Mouse (Mus musculus) myocyte (in vitro differentiated cells): ENCODE data around the gene Ifnl2. TPM values are rescaled to one million over a fixed set of nuclear protein-coding genes. Genes with fewer than 3 reads are reported as not detected.

Source experiments
- H3K27me3 ChIP-seq: one replicate; pipeline ENCODE4 v1.6.1; 2011; ENCODE audit not compliant: control insufficient read depth, insufficient read depth, insufficient read length
- H3K36me3 ChIP-seq: one replicate; pipeline ENCODE4 v1.6.1; 2011; ENCODE audit not compliant: control insufficient read depth, insufficient read depth
- H3K4me2 ChIP-seq: one replicate; pipeline ENCODE4 v1.6.1; 2011; ENCODE audit warnings: low read depth, control low read depth
- H3K4me3 ChIP-seq: one replicate; pipeline ENCODE4 v1.5.1; 2011; ENCODE audit warnings: mild to moderate bottlenecking, control low read depth, moderate library complexity
- H3K79me2 ChIP-seq: one replicate; pipeline ENCODE4 v1.6.1; 2011; ENCODE audit not compliant: control insufficient read depth, insufficient read depth
- H3ac ChIP-seq: one replicate; pipeline ENCODE4 v1.6.1; 2011; ENCODE audit not compliant: control insufficient read depth, insufficient read length
- CEBPB ChIP-seq: IDR thresholded peaks from 2 replicates; pipeline ENCODE4 v1.6.1; 2011; ENCODE audit warnings: mild to moderate bottlenecking, moderate library complexity; ENCODE audit not compliant: poor library complexity, insufficient read depth, severe bottlenecking
- E2F4 ChIP-seq: IDR thresholded peaks from one replicate; pipeline ENCODE4 v1.6.1; 2011; ENCODE audit warnings: mild to moderate bottlenecking, control low read depth, moderate library complexity; ENCODE audit not compliant: insufficient read depth
- MAX ChIP-seq: IDR thresholded peaks from one replicate; pipeline ENCODE4 v1.6.1; 2011; ENCODE audit warnings: low read depth, mild to moderate bottlenecking, control low read depth
- MYOD1 ChIP-seq, 3 experiments: IDR thresholded peaks; one replicate each; pipeline ENCODE4 v1.6.1; 2011; ENCODE audit warnings: control low read depth in 2 of 3, low read depth in 2 of 3, mild to moderate bottlenecking in 2 of 3, moderate library complexity in 1 of 3; ENCODE audit not compliant: insufficient read length in 2 of 3, control insufficient read depth in 1 of 3
- MYOG ChIP-seq, 3 experiments: IDR thresholded peaks; one replicate each; pipeline ENCODE4 v1.6.1; 2011; ENCODE audit warnings: control low read depth in 2 of 3, low read depth in 2 of 3, mild to moderate bottlenecking in 2 of 3; ENCODE audit not compliant: insufficient read length in 2 of 3, control insufficient read depth in 1 of 3, insufficient read depth in 1 of 3
- POLR2A ChIP-seq: IDR thresholded peaks from one replicate; pipeline ENCODE4 v1.6.1; 2011; ENCODE audit warnings: low read depth, mild to moderate bottlenecking, control low read depth, moderate library complexity; ENCODE audit not compliant: insufficient read length
- POLR2AphosphoS2 ChIP-seq: IDR thresholded peaks from one replicate; pipeline ENCODE4 v1.6.1; 2011; ENCODE audit warnings: low read depth, control low read depth; ENCODE audit not compliant: insufficient read length
- REST ChIP-seq: IDR thresholded peaks from one replicate; pipeline ENCODE4 v1.6.1; 2011; ENCODE audit warnings: mild to moderate bottlenecking, control low read depth, moderate library complexity; ENCODE audit not compliant: insufficient read depth, insufficient read length
- SRF ChIP-seq: IDR thresholded peaks from one replicate; pipeline ENCODE4 v1.6.1; 2011; ENCODE audit warnings: low read depth; ENCODE audit not compliant: control insufficient read depth, insufficient read length
- TCF12 ChIP-seq: IDR thresholded peaks from one replicate; pipeline ENCODE4 v1.6.1; 2011; ENCODE audit warnings: mild to moderate bottlenecking, control low read depth; ENCODE audit not compliant: poor library complexity, insufficient read depth, severe bottlenecking
- TCF3 ChIP-seq: IDR thresholded peaks from one replicate; pipeline ENCODE4 v1.6.1; 2011; ENCODE audit warnings: low read depth, control low read depth; ENCODE audit not compliant: insufficient read length
- USF1 ChIP-seq: IDR thresholded peaks from one replicate; pipeline ENCODE4 v1.6.1; 2011; ENCODE audit warnings: low read depth, mild to moderate bottlenecking, control low read depth, moderate library complexity
- polyA plus RNA-seq: library from polyadenylated mRNA; unstranded; fragments of >200 nt; fragmentation: generic; extraction: Trizol; gene quantifications from one replicate; pipeline ENCODE4 v1.2.1, GENCODE M21; 2012; ENCODE audit warnings: missing spikeins

The Ifnl2 gene
- polyA plus RNA-seq, 1 experiment: not detected

GRCm38 (mm10) chr7:28505585-28505984, 4.7 kb downstream of the Ifnl2 start:
- Histone ChIP-seq H3K27me3 (peaks cover 31% of the 10 kb centered on the region), H3K4me2 (no peak overlapping the region), H3K4me3 (no peak overlapping the region), H3K36me3 (no peaks in the 10 kb centered on the region), H3ac (no peak overlapping the region), H3K79me2 (no peaks in the 10 kb centered on the region)
- TF ChIP-seq MAX: no peak
- TF ChIP-seq REST: peak; percentile 88
- TF ChIP-seq POLR2AphosphoS2: no peak
- no peak for TF ChIP-seq E2F4
- TF ChIP-seq TCF3: no peak
- no peak for TF ChIP-seq USF1
- TF ChIP-seq MYOD1 (IDR thresholded peaks at IDR 0.05; ENCODE audit: control insufficient read depth in 1 of 3, insufficient read length in 2 of 3, low read depth in 2 of 3): peak in 2 of 3 experiments; percentile 12 to 43
- no peak for TF ChIP-seq SRF
- TF ChIP-seq TCF12: no peak
- TF ChIP-seq POLR2A: no peak
- no peak for TF ChIP-seq CEBPB
- peak in 1 of 3 experiments; percentile 50 for TF ChIP-seq MYOG (IDR thresholded peaks at IDR 0.05; ENCODE audit: control insufficient read depth in 1 of 3, insufficient read depth in 1 of 3, insufficient read length in 2 of 3, low read depth in 2 of 3)

- H3ac ChIP-seq: no peak overlapping the region
- no peaks in the 10 kb centered on the region for H3K36me3 ChIP-seq
- TF ChIP-seq TCF12: no peak
- TF ChIP-seq POLR2AphosphoS2: no peak
- H3K4me3 ChIP-seq: no peak overlapping the region
- H3K79me2 ChIP-seq: no peaks in the 10 kb centered on the region
- peaks cover 9% of the 10 kb centered on the region for H3K27me3 ChIP-seq
- no peak overlapping the region for H3K4me2 ChIP-seq
Measured at GRCm38 (mm10) chr7:28495426-28495825, 14.8 kb downstream of the Ifnl2 start.

- Histone ChIP-seq H3K79me2 (no peaks in the 10 kb centered on the region), H3K4me3 (no peak overlapping the region), H3ac (no peak overlapping the region), H3K27me3 (no peaks in the 10 kb centered on the region), H3K36me3 (no peaks in the 10 kb centered on the region), H3K4me2 (no peak overlapping the region)
- TF ChIP-seq POLR2A (no peak), TCF12 (no peak), REST (no peak), MYOG (IDR thresholded peaks at IDR 0.05; ENCODE audit: control insufficient read depth in 1 of 3, insufficient read depth in 1 of 3, insufficient read length in 2 of 3, low read depth in 2 of 3) (no peak), MAX (no peak), MYOD1 (IDR thresholded peaks at IDR 0.05; ENCODE audit: control insufficient read depth in 1 of 3, insufficient read length in 2 of 3, low read depth in 2 of 3) (no peak), CEBPB (no peak), TCF3 (no peak), E2F4 (no peak), SRF (no peak), USF1 (no peak), POLR2AphosphoS2 (no peak)
Measured at GRCm38 (mm10) chr7:28492310-28492709, 17.9 kb downstream of the Ifnl2 start.

- no peak overlapping the region for H3ac ChIP-seq
Measured at GRCm38 (mm10) chr7:28490903-28491302, 19.4 kb downstream of the Ifnl2 start.

GRCm38 (mm10) chr7:28490410-28490809, 19.8 kb downstream of the Ifnl2 start:
- no peak overlapping the region for H3K4me3 ChIP-seq
- no peak overlapping the region for H3K4me2 ChIP-seq
- TF ChIP-seq MYOG (IDR thresholded peaks at IDR 0.05; ENCODE audit: control insufficient read depth in 1 of 3, insufficient read depth in 1 of 3, insufficient read length in 2 of 3, low read depth in 2 of 3) (no peak), POLR2AphosphoS2 (no peak), USF1 (no peak), REST (no peak), POLR2A (no peak), TCF3 (no peak), CEBPB (no peak), TCF12 (no peak), E2F4 (no peak), MAX (no peak), MYOD1 (IDR thresholded peaks at IDR 0.05; ENCODE audit: control insufficient read depth in 1 of 3, insufficient read length in 2 of 3, low read depth in 2 of 3) (no peak), SRF (no peak)

More at GRCm38 (mm10) chr7:28490903-28491302, 19.4 kb downstream of the Ifnl2 start:
- TF ChIP-seq POLR2AphosphoS2: no peak
- TF ChIP-seq MAX: no peak
- TF ChIP-seq MYOG (IDR thresholded peaks at IDR 0.05; ENCODE audit: control insufficient read depth in 1 of 3, insufficient read depth in 1 of 3, insufficient read length in 2 of 3, low read depth in 2 of 3): no peak
- TF ChIP-seq CEBPB: no peak
- TF ChIP-seq TCF12: no peak
- no peaks in the 10 kb centered on the region for H3K36me3 ChIP-seq
- H3K79me2 ChIP-seq: no peaks in the 10 kb centered on the region
- H3K27me3 ChIP-seq: no peaks in the 10 kb centered on the region
- no peak overlapping the region for H3K4me3 ChIP-seq
- no peak overlapping the region for H3K4me2 ChIP-seq

More at GRCm38 (mm10) chr7:28490410-28490809, 19.8 kb downstream of the Ifnl2 start:
- Histone ChIP-seq H3K27me3 (no peaks in the 10 kb centered on the region), H3ac (no peak overlapping the region), H3K79me2 (no peaks in the 10 kb centered on the region), H3K36me3 (no peaks in the 10 kb centered on the region)
